Mouse (Mus musculus) stomach, embryonic 15.5 days (tissue): ENCODE data around the gene Otor. TPM values are rescaled to one million over a fixed set of nuclear protein-coding genes. Genes with fewer than 3 reads are reported as not detected.
A peak's percentile ranks its signal among the peaks of the same experiment; 100 is the strongest.

ENCODE experiments used
- ATAC-seq: fragments of 200-750 bp; cut with Nextera tagmentation; 2 replicates; pipeline ENCODE4 v1.8.0; 2017; ENCODE audit warnings: low read depth, moderate number of reproducible peaks, moderate TSS enrichment; ENCODE audit not compliant: insufficient read depth, low FRiP score
- H3K27ac ChIP-seq: fragments of 300-500 bp; sonication (generic); 2 replicates; pipeline ENCODE4 v1.5.1; 2015; ENCODE audit warnings: mild to moderate bottlenecking, inconsistent platforms
- H3K27me3 ChIP-seq: fragments of 300-500 bp; sonication (generic); replicated peaks from 2 replicates; pipeline ENCODE4 v1.6.1; 2015; ENCODE audit warnings: inconsistent platforms
- H3K36me3 ChIP-seq: fragments of 300-500 bp; sonication (generic); 2 replicates; pipeline ENCODE4 v1.6.1; 2015; ENCODE audit warnings: inconsistent platforms
- H3K4me1 ChIP-seq: fragments of 300-500 bp; sonication (generic); 2 replicates; pipeline ENCODE4 v1.6.1; 2015; ENCODE audit warnings: inconsistent platforms
- H3K4me2 ChIP-seq: fragments of 300-500 bp; sonication (generic); 2 replicates; pipeline ENCODE4 v1.6.1; 2015; ENCODE audit warnings: mild to moderate bottlenecking, inconsistent platforms
- H3K4me3 ChIP-seq: fragments of 300-500 bp; sonication (generic); replicated peaks from 2 replicates; pipeline ENCODE4 v1.5.1; 2015; ENCODE audit warnings: inconsistent platforms
- H3K9ac ChIP-seq: fragments of 300-500 bp; sonication (generic); 2 replicates; pipeline ENCODE4 v1.6.1; 2015; ENCODE audit warnings: inconsistent platforms
- H3K9me3 ChIP-seq: fragments of 300-500 bp; sonication (generic); 2 replicates; pipeline ENCODE4 v1.6.1; 2016; ENCODE audit warnings: inconsistent platforms
- WGBS: fragments of 180-500 bp; shearing (Covaris S2); methylation state at CpG from one replicate; pipeline ENCODE4 v1.1.7; 2015; 5-methylcytosine and 5-hydroxymethylcytosine counted together
- polyA plus RNA-seq: library from polyadenylated mRNA; unstranded; fragments of >200 nt; fragmentation: Nextera tagmentation; extraction: Ambion mirVana; gene quantifications from 2 replicates; pipeline ENCODE4 v1.2.1, GENCODE M21; 2015

Otor gene
- polyA plus RNA-seq, 1 experiment from 2014 or later: 0.69 TPM

DNA sequence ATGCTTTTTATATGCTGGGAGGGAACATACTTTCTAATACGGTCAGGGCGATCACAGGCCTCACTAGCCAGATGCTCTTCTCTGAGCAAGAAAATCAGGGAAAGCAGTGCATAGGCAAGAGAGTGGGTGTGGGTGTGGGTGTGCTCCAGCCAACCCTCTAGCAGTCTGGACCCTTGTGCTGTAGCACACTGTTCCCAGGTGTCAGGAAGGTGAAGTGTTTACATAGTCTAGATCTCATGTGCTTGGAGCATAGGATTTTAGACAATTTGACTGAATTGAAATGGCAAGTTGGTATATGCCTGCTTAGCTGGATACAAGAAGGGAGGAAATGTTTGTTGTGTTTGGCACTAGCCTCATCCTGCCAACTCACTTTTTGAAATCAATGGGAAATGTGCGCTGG is 12.4 kb upstream of the Otor start:
- Histone ChIP-seq H3K4me2 (no peak overlapping the region), H3K27ac (no peak overlapping the region), H3K36me3 (peaks cover 26% of the 10 kb centered on the region), H3K9me3 (no peaks in the 10 kb centered on the region), H3K4me3 (no peak overlapping the region), H3K27me3 (no peaks in the 10 kb centered on the region), H3K9ac (no peak overlapping the region), H3K4me1 (no peaks in the 10 kb centered on the region)
- 87% methylated on average over 3 of the region's 3 CpGs for WGBS
- no peak for ATAC-seq

DNA sequence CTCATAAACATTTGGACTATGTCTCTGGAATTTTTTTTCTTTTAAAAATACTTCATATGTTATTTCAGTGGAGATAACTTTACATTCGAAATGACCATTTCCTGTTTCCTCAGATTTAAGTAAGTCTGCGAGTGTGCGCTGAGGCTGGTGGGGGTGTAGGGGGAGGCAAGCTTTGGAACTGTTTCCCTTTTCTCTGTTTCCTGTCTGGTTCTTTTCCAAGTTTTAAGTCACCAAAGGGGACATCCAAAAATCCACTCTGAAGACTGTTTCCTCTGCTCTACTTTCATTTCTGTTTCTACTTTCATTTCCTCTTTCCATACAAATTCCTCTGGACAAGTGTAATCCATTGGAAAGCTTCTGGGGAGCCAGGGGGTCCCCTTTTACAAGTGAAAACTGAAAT is 3.4 kb downstream of the Otor start:
- H3K9me3 ChIP-seq: no peaks in the 10 kb centered on the region
- no peak overlapping the region for H3K27ac ChIP-seq
- H3K4me1 ChIP-seq: no peaks in the 10 kb centered on the region
- no peaks in the 10 kb centered on the region for H3K27me3 ChIP-seq
- H3K9ac ChIP-seq: no peak overlapping the region
- 44% methylated on average over 3 of the region's 3 CpGs for WGBS
- no peak for ATAC-seq
- no peak overlapping the region for H3K4me2 ChIP-seq
- no peaks in the 10 kb centered on the region for H3K36me3 ChIP-seq
- no peak overlapping the region for H3K4me3 ChIP-seq

- no peak overlapping the region for H3K9ac ChIP-seq
- H3K27me3 ChIP-seq: no peaks in the 10 kb centered on the region
- no peaks in the 10 kb centered on the region for H3K4me1 ChIP-seq
- H3K4me2 ChIP-seq: no peak overlapping the region
- no peaks in the 10 kb centered on the region for H3K36me3 ChIP-seq
- H3K27ac ChIP-seq: no peak overlapping the region
- 56% methylated on average over 2 of the region's 2 CpGs for WGBS
- H3K4me3 ChIP-seq: no peak overlapping the region
- ATAC-seq: no peak
- H3K9me3 ChIP-seq: no peaks in the 10 kb centered on the region
Measured at GRCm38 (mm10) chr2:143084852-143085397, 6.7 kb downstream of the Otor start.

DNA sequence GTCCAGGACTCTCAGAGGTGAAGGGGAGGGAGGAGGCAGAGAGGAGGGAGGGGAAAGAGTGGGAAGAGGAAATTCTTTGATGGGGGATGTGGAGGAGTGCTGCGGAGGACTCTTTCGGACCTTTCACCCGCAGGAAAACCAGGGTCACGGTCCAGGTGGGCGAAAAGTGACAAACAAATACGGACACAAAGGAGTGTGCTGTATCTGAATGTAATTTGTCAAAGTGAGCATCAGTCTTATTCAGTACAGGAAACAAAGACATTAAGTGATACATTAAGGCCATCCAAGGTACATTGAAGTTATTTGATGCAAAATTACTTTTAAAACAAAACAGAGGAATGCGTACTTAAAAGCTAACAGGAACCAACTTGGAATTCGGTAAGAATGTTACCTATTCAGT is 11.6 kb downstream of the Otor start:
- H3K27ac ChIP-seq: no peak overlapping the region

GRCm38 (mm10) chr2:143093726-143094125 is 15.5 kb downstream of the Otor start:
- H3K9ac ChIP-seq: no peak overlapping the region
- H3K36me3 ChIP-seq: no peaks in the 10 kb centered on the region
- no peaks in the 10 kb centered on the region for H3K4me1 ChIP-seq
- H3K27ac ChIP-seq: no peak overlapping the region
- WGBS: 19% methylated on average over 6 of the region's 6 CpGs
- peak; percentile 54 for ATAC-seq
- H3K4me3 ChIP-seq: no peak overlapping the region
- H3K9me3 ChIP-seq: no peaks in the 10 kb centered on the region
- H3K27me3 ChIP-seq: no peaks in the 10 kb centered on the region
- no peak overlapping the region for H3K4me2 ChIP-seq

More for the DNA sequence above, 11.6 kb downstream of the Otor start:
- H3K4me1 ChIP-seq: no peaks in the 10 kb centered on the region
- no peaks in the 10 kb centered on the region for H3K36me3 ChIP-seq
- no peaks in the 10 kb centered on the region for H3K9me3 ChIP-seq
- no peak overlapping the region for H3K9ac ChIP-seq
- H3K4me3 ChIP-seq: no peak overlapping the region
- H3K4me2 ChIP-seq: no peak overlapping the region
- no peaks in the 10 kb centered on the region for H3K27me3 ChIP-seq
- no peak for ATAC-seq
- WGBS: 52% methylated on average over 8 of the region's 8 CpGs

GRCm38 (mm10) chr2:143094761-143095160 is 16.5 kb downstream of the Otor start:
- no peak overlapping the region for H3K9ac ChIP-seq
- no peak overlapping the region for H3K27ac ChIP-seq
- 60% methylated on average over 6 of the region's 6 CpGs for WGBS

GRCm38 (mm10) chr2:143097170-143097569 is 18.9 kb downstream of the Otor start:
- Histone ChIP-seq H3K4me3 (no peak overlapping the region), H3K9ac (no peak overlapping the region), H3K27me3 (no peaks in the 10 kb centered on the region), H3K4me1 (no peaks in the 10 kb centered on the region), H3K9me3 (no peaks in the 10 kb centered on the region), H3K36me3 (no peaks in the 10 kb centered on the region), H3K27ac (no peak overlapping the region), H3K4me2 (no peak overlapping the region)
- 55% methylated on average over 1 of the region's 1 CpGs for WGBS
- ATAC-seq: 0 out of 2 replicates have a peak, but pooled peaks have one; percentile 58

More at GRCm38 (mm10) chr2:143094761-143095160, 16.5 kb downstream of the Otor start:
- Histone ChIP-seq H3K4me2 (no peak overlapping the region), H3K4me1 (no peaks in the 10 kb centered on the region), H3K27me3 (no peaks in the 10 kb centered on the region), H3K36me3 (no peaks in the 10 kb centered on the region), H3K9me3 (no peaks in the 10 kb centered on the region), H3K4me3 (no peak overlapping the region)
- ATAC-seq: no peak

DNA sequence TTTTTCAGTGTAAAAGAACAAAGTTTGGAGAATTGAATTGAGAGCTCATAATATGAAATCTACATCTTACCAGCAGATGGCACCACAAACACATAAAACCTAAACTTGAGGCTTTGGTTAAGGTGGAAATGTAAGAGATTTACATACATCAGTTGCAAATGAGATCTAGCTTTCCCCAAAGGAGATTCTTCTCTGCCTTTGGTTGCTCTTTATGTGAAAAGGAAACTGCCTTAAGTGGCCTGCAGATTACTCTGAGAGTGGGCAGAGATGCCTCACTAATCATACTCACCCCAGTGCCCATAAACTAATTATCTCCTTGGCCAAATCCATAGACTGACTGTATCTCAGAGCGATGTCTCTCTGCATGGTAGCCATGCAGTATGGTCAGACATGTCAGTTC is 35.6 kb downstream of the Otor start:
- Histone ChIP-seq H3K9me3 (no peaks in the 10 kb centered on the region), H3K27ac (no peak overlapping the region), H3K9ac (no peak overlapping the region), H3K4me3 (no peak overlapping the region), H3K4me1 (no peaks in the 10 kb centered on the region), H3K36me3 (no peaks in the 10 kb centered on the region), H3K4me2 (no peak overlapping the region), H3K27me3 (no peaks in the 10 kb centered on the region)
- no peak for ATAC-seq
- WGBS: 71% methylated on average over 1 of the region's 1 CpGs

GRCm38 (mm10) chr2:143114716-143115115 is 36.4 kb downstream of the Otor start:
- no peaks in the 10 kb centered on the region for H3K27me3 ChIP-seq
- H3K36me3 ChIP-seq: no peaks in the 10 kb centered on the region
- 61% methylated on average over 4 of the region's 4 CpGs for WGBS
- ATAC-seq: no peak
- H3K9ac ChIP-seq: no peak overlapping the region
- no peak overlapping the region for H3K4me2 ChIP-seq
- no peak overlapping the region for H3K27ac ChIP-seq
- no peak overlapping the region for H3K4me3 ChIP-seq
- H3K4me1 ChIP-seq: no peaks in the 10 kb centered on the region
- H3K9me3 ChIP-seq: no peaks in the 10 kb centered on the region

GRCm38 (mm10) chr2:143117453-143117852 is 39.2 kb downstream of the Otor start:
- no peak overlapping the region for H3K4me2 ChIP-seq
- no peaks in the 10 kb centered on the region for H3K4me1 ChIP-seq
- H3K9me3 ChIP-seq: no peaks in the 10 kb centered on the region
- H3K9ac ChIP-seq: no peak overlapping the region
- no peak overlapping the region for H3K4me3 ChIP-seq
- no peak for ATAC-seq
- 65% methylated on average over 3 of the region's 3 CpGs for WGBS
- H3K36me3 ChIP-seq: no peaks in the 10 kb centered on the region
- H3K27me3 ChIP-seq: no peaks in the 10 kb centered on the region
- H3K27ac ChIP-seq: no peak overlapping the region

DNA sequence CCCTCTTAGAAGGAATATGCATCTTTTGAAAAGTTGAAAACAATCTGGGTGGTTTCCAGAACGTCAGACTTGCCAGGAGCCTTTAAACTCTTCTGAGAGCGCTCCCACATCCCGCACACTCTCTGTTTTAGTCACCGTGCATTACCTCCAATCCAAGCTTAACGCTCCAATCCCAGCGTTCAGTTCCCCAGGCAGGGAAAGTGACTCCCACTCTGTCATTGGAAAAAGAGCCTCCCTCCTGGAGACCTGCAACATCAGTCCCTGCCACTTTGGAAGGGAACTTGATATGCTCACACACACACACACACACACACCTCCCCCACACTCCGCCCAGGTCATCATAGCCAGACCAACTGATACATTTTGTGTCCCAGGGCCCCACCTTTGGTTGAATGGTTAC is 39.9 kb downstream of the Otor start:
- H3K9ac ChIP-seq: no peak overlapping the region
- no peaks in the 10 kb centered on the region for H3K36me3 ChIP-seq
- no peak for ATAC-seq
- WGBS: 73% methylated on average over 7 of the region's 7 CpGs
- H3K27me3 ChIP-seq: no peaks in the 10 kb centered on the region
- no peaks in the 10 kb centered on the region for H3K9me3 ChIP-seq
- H3K4me3 ChIP-seq: no peak overlapping the region
- H3K4me1 ChIP-seq: no peaks in the 10 kb centered on the region
- no peak overlapping the region for H3K4me2 ChIP-seq
- no peak overlapping the region for H3K27ac ChIP-seq

DNA sequence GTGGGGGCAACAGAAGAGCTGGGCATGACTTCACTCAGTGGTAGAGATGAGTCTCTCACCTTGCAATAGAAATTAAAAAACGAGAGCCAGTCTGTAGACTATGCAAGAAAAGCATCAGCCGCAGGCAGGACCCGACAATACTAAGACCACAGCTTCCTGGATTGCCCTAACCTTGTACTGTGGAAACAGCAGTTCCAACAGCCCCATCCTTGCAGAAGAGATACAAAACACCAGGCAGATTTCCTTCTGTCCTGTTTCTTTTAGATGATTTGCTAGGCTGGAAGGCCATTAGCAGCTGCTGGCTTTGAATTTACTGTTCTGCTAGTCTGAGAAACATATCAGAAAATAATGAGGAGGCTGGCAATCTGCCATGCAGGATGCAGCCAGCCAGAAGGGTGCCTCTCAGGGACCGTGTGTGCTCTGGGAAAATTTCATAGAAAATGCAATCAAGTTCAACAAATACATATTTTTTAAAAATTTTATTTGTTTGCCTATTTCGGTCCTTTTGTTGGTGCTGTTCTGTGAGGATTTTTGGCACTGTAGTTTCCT is 52.9 kb downstream of the Otor start:
- no peak overlapping the region for H3K4me2 ChIP-seq
- ATAC-seq: no peak
- no peak overlapping the region for H3K27ac ChIP-seq
- H3K27me3 ChIP-seq: no peaks in the 10 kb centered on the region
- WGBS: 54% methylated on average over 5 of the region's 5 CpGs
- no peak overlapping the region for H3K9ac ChIP-seq
- H3K9me3 ChIP-seq: no peaks in the 10 kb centered on the region
- no peaks in the 10 kb centered on the region for H3K4me1 ChIP-seq
- no peak overlapping the region for H3K4me3 ChIP-seq
- H3K36me3 ChIP-seq: no peaks in the 10 kb centered on the region
